Mouse (Mus musculus) neural tube, embryonic 11.5 days (tissue): ENCODE measurements at regions not wholly inside any gene's neighbourhood (a gene's known extent, or its start where the extent isn't known, plus 50 kb on each side); places are given as distances from the start of the nearest gene placed in this dataset.

Experiments used
- ATAC-seq: fragments of 200-750 bp; cut with Nextera tagmentation; 2 replicates; pipeline ENCODE4 v1.8.0; 2017; ENCODE audit warnings: moderate number of reproducible peaks, mild to moderate bottlenecking, moderate TSS enrichment, moderate library complexity; ENCODE audit not compliant: insufficient read depth, low FRiP score, low TSS enrichment
- DNase-seq: peaks from one replicate; pipeline ENCODE4 v3.0.0-alpha.2; 2015; ENCODE audit warnings: low spot score
- H3K27ac ChIP-seq: fragments of 300-500 bp; sonication (generic); 2 replicates; pipeline ENCODE4 v1.5.1; 2014; ENCODE audit warnings: low read depth, mild to moderate bottlenecking, low read length
- H3K27me3 ChIP-seq: fragments of 300-500 bp; sonication (generic); 2 replicates; pipeline ENCODE4 v1.6.1; 2014; ENCODE audit warnings: mild to moderate bottlenecking, low read length, mixed read lengths; ENCODE audit not compliant: control insufficient read depth, insufficient read depth
- H3K36me3 ChIP-seq: fragments of 300-500 bp; sonication (generic); 2 replicates; pipeline ENCODE4 v1.6.1; 2014; ENCODE audit warnings: mild to moderate bottlenecking, low read length, moderate library complexity, mixed read lengths; ENCODE audit not compliant: control insufficient read depth, insufficient read depth
- H3K4me1 ChIP-seq: fragments of 300-500 bp; sonication (generic); 2 replicates; pipeline ENCODE4 v1.6.1; 2014; ENCODE audit warnings: low read length, mixed read lengths; ENCODE audit not compliant: control insufficient read depth, insufficient read depth
- H3K4me2 ChIP-seq: fragments of 300-500 bp; sonication (generic); 2 replicates; pipeline ENCODE4 v1.6.1; 2014; ENCODE audit warnings: low read depth, mild to moderate bottlenecking, moderate library complexity
- H3K4me3 ChIP-seq: fragments of 300-500 bp; sonication (generic); 2 replicates; pipeline ENCODE4 v1.5.1; 2014; ENCODE audit warnings: low read depth, low read length
- H3K9ac ChIP-seq: fragments of 300-500 bp; sonication (generic); 2 replicates; pipeline ENCODE4 v1.6.1; 2014; ENCODE audit warnings: mild to moderate bottlenecking, low read length
- H3K9me3 ChIP-seq: fragments of 300-500 bp; sonication (generic); 2 replicates; pipeline ENCODE4 v1.6.1; 2016; ENCODE audit warnings: low read length; ENCODE audit not compliant: control insufficient read depth
- WGBS: fragments of 180-500 bp; shearing (Covaris S2); extraction: QIAGEN DNeasy Blood & Tissue Kit; methylation state at CpG from one replicate; pipeline ENCODE4 v1.1.7; 2014; 5-methylcytosine and 5-hydroxymethylcytosine counted together

DNA sequence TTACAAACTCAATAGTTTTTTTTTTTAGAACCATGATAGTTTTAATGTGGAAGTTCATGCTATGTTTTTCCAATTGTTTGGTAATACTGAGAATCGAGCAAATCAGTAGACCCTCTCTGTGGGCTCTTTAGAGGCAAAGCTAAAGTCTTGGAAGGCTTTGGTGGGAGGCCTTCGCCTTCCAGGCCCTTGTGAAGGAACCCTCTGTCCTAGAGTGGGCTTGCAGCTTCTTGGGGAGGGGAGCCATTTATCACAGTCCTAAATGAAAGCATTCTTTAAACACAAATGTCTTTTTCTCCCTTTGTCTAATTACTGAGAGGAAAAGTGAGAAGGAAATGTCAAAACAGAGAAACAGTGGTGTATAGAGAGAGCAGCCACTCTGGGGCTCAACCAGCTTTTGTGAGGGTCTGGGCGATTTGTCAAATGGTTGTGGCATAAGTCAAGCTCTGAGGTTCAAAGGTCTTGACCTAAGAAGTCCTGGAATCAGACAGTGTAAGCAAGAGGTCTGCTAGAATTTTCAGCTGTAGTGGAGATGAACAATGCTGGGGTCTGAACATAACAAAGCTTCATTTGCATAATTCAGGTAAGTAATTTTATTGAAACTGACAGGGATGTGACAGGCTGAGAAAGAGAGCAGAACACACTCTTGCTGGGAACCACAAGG is 736.6 kb upstream of the Nr2f1 start:
- H3K27ac ChIP-seq = no peak overlapping the region
- H3K4me1 ChIP-seq = peaks cover 14% of the 10 kb centered on the region; the same call in 1 of the 2 replicates
- no peak overlapping the region for H3K4me3 ChIP-seq
- 2% methylated on average over 3 of the region's 3 CpGs for WGBS
- H3K27me3 ChIP-seq = no peaks in the 10 kb centered on the region
- H3K9ac ChIP-seq = no peak overlapping the region
- ATAC-seq = peak; percentile 66
- H3K36me3 ChIP-seq = no peaks in the 10 kb centered on the region
- peak; percentile 36 for DNase-seq
- no peaks in the 10 kb centered on the region for H3K9me3 ChIP-seq
- H3K4me2 ChIP-seq = no peak overlapping the region

DNA sequence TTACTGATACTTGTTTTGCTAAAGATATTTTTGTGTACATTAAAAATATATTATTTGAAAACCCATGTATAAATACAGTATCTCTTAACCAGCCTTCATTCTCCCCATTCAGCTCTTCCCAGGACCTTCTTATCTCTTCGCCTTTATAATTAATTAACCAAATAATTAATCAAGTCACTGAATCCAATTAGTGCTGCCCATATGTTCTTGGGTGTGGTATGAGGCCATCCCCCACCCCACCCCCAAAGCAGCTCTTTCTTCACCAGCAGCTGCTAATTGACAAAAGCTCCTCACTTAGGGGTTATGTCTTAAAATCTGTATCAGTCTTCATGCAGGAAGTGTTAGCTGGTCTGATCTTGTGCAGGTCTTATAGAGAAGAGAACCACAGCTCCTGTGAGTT is 728.8 kb upstream of the Nr2f1 start:
- no peak overlapping the region for H3K4me2 ChIP-seq
- H3K9me3 ChIP-seq = no peaks in the 10 kb centered on the region
- H3K4me3 ChIP-seq = no peak overlapping the region
- 76% methylated on average over 1 of the region's 1 CpGs for WGBS
- DNase-seq = no peak
- no peak overlapping the region for H3K27ac ChIP-seq
- no peak overlapping the region for H3K9ac ChIP-seq
- no peaks in the 10 kb centered on the region for H3K4me1 ChIP-seq
- no peaks in the 10 kb centered on the region for H3K27me3 ChIP-seq
- no peak for ATAC-seq
- no peaks in the 10 kb centered on the region for H3K36me3 ChIP-seq

DNA sequence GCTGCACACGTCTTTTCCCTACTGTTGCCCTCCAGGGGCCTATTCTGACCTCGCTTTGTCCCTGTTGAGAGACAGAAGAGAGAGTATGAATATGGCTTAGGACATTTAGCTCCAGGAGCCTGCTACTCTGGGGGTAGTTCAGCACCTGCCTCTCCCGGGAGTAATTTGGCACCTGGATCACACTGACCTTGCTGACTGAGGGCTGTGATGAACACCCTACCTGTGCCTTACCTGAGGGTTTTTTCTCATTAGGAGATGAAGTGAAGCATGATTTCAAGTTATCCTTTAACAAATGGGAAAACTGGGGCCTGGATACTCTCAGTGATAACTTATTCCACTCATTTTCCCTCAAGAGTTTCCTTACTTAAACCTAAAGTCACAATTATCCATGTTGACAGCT is 721.2 kb upstream of the Nr2f1 start:
- DNase-seq (peak; percentile 34), ATAC-seq (no peak)
- Histone ChIP-seq H3K4me3 (no peak overlapping the region), H3K9ac (no peak overlapping the region), H3K27ac (no peak overlapping the region), H3K9me3 (no peaks in the 10 kb centered on the region), H3K4me2 (no peak overlapping the region), H3K36me3 (no peaks in the 10 kb centered on the region), H3K4me1 (no peaks in the 10 kb centered on the region), H3K27me3 (no peaks in the 10 kb centered on the region)
- 45% methylated on average over 3 of the region's 3 CpGs for WGBS

DNA sequence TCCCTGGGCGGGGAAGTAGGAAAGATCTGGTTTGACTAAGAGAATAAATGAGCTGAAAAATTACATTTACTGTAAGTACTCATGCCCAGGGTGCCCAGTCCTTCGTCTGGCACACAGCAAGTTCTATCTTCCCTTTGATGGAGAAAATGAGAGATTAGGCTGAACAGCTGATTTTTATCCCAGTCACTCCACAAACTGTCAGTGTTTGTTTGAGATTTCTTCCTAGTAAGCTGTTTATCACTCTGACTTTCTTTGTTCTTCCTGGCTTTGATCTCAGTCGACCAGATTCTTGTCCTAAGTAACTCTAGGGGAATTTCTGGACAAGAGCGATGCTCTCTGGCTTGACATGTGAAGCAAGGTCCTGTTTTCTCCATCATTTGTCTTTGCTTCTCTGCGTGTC is 710.3 kb upstream of the Nr2f1 start:
- ATAC-seq (no peak), DNase-seq (no peak)
- Histone ChIP-seq H3K9me3 (no peaks in the 10 kb centered on the region), H3K4me1 (peaks cover 2% of the 10 kb centered on the region; the same call in 1 of the 2 replicates), H3K9ac (no peak overlapping the region), H3K4me3 (no peak overlapping the region), H3K4me2 (no peak overlapping the region), H3K36me3 (no peaks in the 10 kb centered on the region), H3K27me3 (no peaks in the 10 kb centered on the region), H3K27ac (no peak overlapping the region)
- 13% methylated on average over 5 of the region's 5 CpGs for WGBS

DNA sequence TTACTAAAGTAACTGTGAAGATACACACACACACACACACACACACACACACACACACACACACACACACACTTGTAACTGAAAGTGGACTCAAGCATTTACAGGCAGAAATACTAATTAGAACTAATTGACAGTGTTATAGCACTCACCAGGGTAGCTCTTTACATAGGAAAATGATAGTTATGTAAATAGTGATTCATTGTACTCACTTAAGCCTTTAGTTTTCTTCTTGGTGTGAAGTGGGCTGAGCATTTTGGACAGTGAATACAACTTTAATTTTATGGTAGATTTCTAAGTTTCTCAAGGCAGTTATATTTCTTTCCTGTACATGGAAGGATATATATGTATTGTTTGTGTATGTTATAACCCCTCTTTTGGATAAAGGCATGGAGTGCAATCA is 704.5 kb upstream of the Nr2f1 start:
- no peaks in the 10 kb centered on the region for H3K9me3 ChIP-seq
- no peaks in the 10 kb centered on the region for H3K27me3 ChIP-seq
- no peaks in the 10 kb centered on the region for H3K4me1 ChIP-seq
- no peak for ATAC-seq
- H3K27ac ChIP-seq = no peak overlapping the region
- H3K4me2 ChIP-seq = no peak overlapping the region
- no peak overlapping the region for H3K9ac ChIP-seq
- no peak for DNase-seq
- H3K4me3 ChIP-seq = no peak overlapping the region
- no peaks in the 10 kb centered on the region for H3K36me3 ChIP-seq

DNA sequence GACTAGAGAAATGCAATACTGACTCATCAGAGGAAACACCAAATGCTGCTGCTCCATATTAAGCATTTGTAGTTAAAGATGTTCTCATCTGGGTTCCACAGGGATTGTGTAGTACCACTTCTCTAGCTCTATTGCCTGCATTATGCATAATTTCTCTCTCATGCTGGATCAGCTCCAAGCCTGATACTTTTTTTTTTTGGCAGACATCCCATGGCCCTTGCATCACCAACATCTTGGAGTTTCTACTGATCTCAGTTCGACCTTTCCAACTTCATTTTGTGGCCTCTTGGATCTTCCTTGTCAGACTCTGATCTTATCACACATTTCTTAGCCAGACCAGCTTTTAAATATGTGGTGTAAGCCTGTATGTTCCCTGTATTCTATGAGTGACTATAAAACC is 701.1 kb upstream of the Nr2f1 start:
- no peak for DNase-seq
- no peak for ATAC-seq
- Histone ChIP-seq H3K27ac (no peak overlapping the region), H3K9ac (no peak overlapping the region), H3K9me3 (no peaks in the 10 kb centered on the region), H3K4me3 (no peak overlapping the region), H3K27me3 (no peaks in the 10 kb centered on the region), H3K36me3 (no peaks in the 10 kb centered on the region), H3K4me1 (no peaks in the 10 kb centered on the region), H3K4me2 (no peak overlapping the region)
- 85% methylated on average over 1 of the region's 1 CpGs for WGBS

DNA sequence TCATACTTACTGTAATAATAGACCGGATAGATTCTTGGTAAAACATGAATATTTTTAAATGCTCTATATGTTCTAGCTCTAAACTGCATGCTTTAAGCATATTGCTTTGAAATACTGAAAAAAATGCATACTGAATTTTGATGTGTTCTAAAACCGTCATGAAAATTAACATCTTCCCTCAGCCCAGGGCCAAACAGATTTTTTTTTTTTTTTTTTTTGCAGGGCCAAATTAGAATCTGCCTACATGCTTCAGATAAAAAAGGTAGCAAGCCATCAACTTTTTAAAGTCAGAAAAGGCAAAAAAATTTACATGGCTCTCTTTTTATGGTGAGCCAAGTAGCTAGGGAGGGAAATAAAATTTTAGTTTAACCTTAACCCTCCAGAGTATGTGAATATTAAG is 692.7 kb upstream of the Nr2f1 start:
- ATAC-seq = no peak
- Histone ChIP-seq H3K4me1 (no peaks in the 10 kb centered on the region), H3K9ac (no peak overlapping the region), H3K9me3 (no peaks in the 10 kb centered on the region), H3K27ac (no peak overlapping the region), H3K27me3 (no peaks in the 10 kb centered on the region), H3K36me3 (no peaks in the 10 kb centered on the region), H3K4me3 (no peak overlapping the region), H3K4me2 (no peak overlapping the region)
- WGBS = 80% methylated on average over 2 of the region's 2 CpGs
- DNase-seq = no peak

DNA sequence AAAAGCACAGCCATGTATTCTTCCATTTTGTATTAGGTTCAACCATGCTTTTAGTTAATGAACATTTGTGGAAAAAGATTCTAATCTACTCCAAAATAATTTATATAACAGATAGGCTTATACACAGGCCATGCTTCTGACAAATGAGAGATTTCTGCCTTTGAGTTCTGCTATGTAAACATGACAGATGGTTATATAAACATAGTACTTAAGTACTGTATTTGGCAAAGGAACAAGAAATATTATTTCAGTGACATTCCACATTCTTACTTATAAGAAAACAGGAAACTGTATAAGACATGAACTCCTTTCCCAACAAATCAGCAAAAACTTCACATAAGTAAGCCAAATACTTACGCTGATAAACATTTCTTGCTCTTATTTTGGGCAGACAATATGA is 683.5 kb upstream of the Nr2f1 start:
- no peak overlapping the region for H3K27ac ChIP-seq
- DNase-seq (no peak), ATAC-seq (no peak)
- H3K27me3 ChIP-seq = no peaks in the 10 kb centered on the region
- no peak overlapping the region for H3K4me3 ChIP-seq
- H3K9me3 ChIP-seq = no peaks in the 10 kb centered on the region
- H3K4me1 ChIP-seq = no peaks in the 10 kb centered on the region
- no peak overlapping the region for H3K9ac ChIP-seq
- H3K36me3 ChIP-seq = no peaks in the 10 kb centered on the region
- 100% methylated on average over 1 of the region's 1 CpGs for WGBS
- H3K4me2 ChIP-seq = no peak overlapping the region

DNA sequence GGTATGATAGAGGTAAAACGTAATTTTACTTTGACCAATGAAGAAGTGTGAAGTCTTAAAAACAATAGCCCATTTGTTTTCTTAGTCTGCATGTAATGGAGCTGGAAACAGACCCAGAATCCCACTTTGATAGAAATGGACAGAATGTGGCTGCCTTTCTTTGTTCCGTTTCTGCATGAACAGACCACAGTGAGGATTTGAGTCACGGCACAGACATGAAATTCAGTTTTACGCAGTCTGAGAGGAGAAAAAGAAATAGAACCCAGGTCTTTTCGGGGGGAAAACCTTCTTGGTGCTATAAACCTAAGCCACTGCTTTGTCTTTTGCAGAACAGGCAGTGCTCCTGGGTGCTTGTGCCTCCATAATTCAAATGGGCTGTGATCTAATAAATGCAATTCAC is 673.0 kb upstream of the Nr2f1 start:
- no peak overlapping the region for H3K4me2 ChIP-seq
- H3K27me3 ChIP-seq = no peaks in the 10 kb centered on the region
- DNase-seq = peak; percentile 16
- WGBS = 22% methylated on average over 5 of the region's 5 CpGs
- peak overlapping the region; percentile 3; the same call in 1 of the 2 replicates for H3K27ac ChIP-seq
- no peak for ATAC-seq
- H3K9me3 ChIP-seq = no peaks in the 10 kb centered on the region
- no peaks in the 10 kb centered on the region for H3K36me3 ChIP-seq
- H3K4me3 ChIP-seq = no peak overlapping the region
- no peak overlapping the region for H3K9ac ChIP-seq
- peaks cover 12% of the 10 kb centered on the region for H3K4me1 ChIP-seq
